Mouse (Mus musculus) heart, embryonic 10.5 days (tissue): ENCODE measurements around the gene Rgs3. TPM values are rescaled to one million over a fixed set of nuclear protein-coding genes. Genes with fewer than 3 reads are reported as not detected.
A peak's percentile ranks its signal among the peaks of the same experiment; 100 is the strongest.
"Not testable (repeated sequence)": the region's sequence is repeated elsewhere in the genome, so short reads cannot be mapped to it uniquely, and the experiment has no call there.

Experiments used
- DNase-seq: peaks from one replicate; pipeline ENCODE4 v3.0.0-alpha.2; 2017; ENCODE audit warnings: low spot score
- H3K27ac ChIP-seq: fragments of 300-500 bp; sonication (generic); 2 replicates; pipeline ENCODE4 v1.5.1; 2016; ENCODE audit warnings: mild to moderate bottlenecking
- H3K27me3 ChIP-seq: fragments of 300-500 bp; sonication (generic); 2 replicates; pipeline ENCODE4 v1.6.1; 2016; ENCODE audit warnings: mild to moderate bottlenecking; ENCODE audit not compliant: poor library complexity, insufficient read depth, severe bottlenecking
- H3K36me3 ChIP-seq: fragments of 300-500 bp; sonication (generic); 2 replicates; pipeline ENCODE4 v1.6.1; 2016; ENCODE audit warnings: mild to moderate bottlenecking, moderate library complexity
- H3K4me1 ChIP-seq: fragments of 300-500 bp; sonication (generic); 2 replicates; pipeline ENCODE4 v1.6.1; 2016; ENCODE audit warnings: mild to moderate bottlenecking
- H3K4me3 ChIP-seq: fragments of 300-500 bp; sonication (generic); 2 replicates; pipeline ENCODE4 v1.5.1; 2016; ENCODE audit warnings: mild to moderate bottlenecking, moderate library complexity
- H3K9me3 ChIP-seq: fragments of 300-500 bp; sonication (generic); 2 replicates; pipeline ENCODE4 v1.6.1; 2016; ENCODE audit warnings: mild to moderate bottlenecking, moderate library complexity
- WGBS: fragments of 180-500 bp; shearing (Covaris S2); methylation state at CpG from one replicate; pipeline ENCODE4 v1.1.7; 2016; 5-methylcytosine and 5-hydroxymethylcytosine counted together
- polyA plus RNA-seq: library from polyadenylated mRNA; unstranded; fragments of >200 nt; fragmentation: Nextera tagmentation; extraction: Ambion mirVana; gene quantifications from 2 replicates; pipeline ENCODE4 v1.2.1, GENCODE M21; 2016

The Rgs3 gene
- polyA plus RNA-seq, 1 experiment from 2014 or later = 61.4 TPM

- DNase-seq = no peak
- WGBS = 64% methylated on average over 4 of the region's 4 CpGs
- Histone ChIP-seq H3K9me3 (no peaks in the 10 kb centered on the region), H3K4me3 (no peak overlapping the region), H3K27ac (peak overlapping the region; percentile 25; the same call in 1 of the 2 replicates), H3K36me3 (no peaks in the 10 kb centered on the region), H3K4me1 (peaks cover 19% of the 10 kb centered on the region), H3K27me3 (peaks cover 81% of the 10 kb centered on the region)
Observed at GRCm38 (mm10) chr4:62562006-62562405, 2.4 kb downstream of the Rgs3 start.

DNA sequence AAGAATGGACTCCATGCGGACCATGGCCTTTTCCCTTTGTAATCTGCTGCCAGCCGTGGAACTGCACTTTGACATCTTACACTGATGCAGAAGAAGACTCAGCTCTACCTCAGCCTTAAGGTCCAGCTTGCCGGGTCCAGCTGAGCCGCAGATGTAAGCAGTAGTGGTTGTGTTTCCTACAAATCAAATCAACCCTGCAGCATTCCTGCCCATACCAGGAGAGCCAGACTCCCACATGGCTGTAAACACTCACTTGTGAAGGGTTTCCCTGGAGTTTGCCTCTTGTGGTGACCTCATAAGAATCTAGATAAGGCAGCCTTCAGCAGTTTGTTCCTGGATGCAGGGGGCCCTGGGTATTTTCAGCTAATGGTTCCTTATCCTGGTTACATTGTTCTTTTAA lies 6.9 kb downstream of the Rgs3 start:
- H3K27ac ChIP-seq = peak overlapping the region; percentile 49; the same call in 1 of the 2 replicates
- no peaks in the 10 kb centered on the region for H3K36me3 ChIP-seq
- peaks cover 87% of the 10 kb centered on the region for H3K27me3 ChIP-seq
- 45% methylated on average over 4 of the region's 4 CpGs for WGBS
- no peak overlapping the region for H3K4me3 ChIP-seq
- H3K9me3 ChIP-seq = no peaks in the 10 kb centered on the region
- H3K4me1 ChIP-seq = peaks cover 28% of the 10 kb centered on the region
- no peak for DNase-seq

GRCm38 (mm10) chr4:62567696-62568095 lies 8.0 kb downstream of the Rgs3 start:
- WGBS = 86% methylated on average over 6 of the region's 6 CpGs
- Histone ChIP-seq H3K27ac (0 out of 2 replicates have a peak overlapping the region, but pooled peaks have one; percentile 11), H3K4me3 (no peak overlapping the region), H3K27me3 (peaks cover 87% of the 10 kb centered on the region), H3K9me3 (no peaks in the 10 kb centered on the region), H3K4me1 (peaks cover 28% of the 10 kb centered on the region), H3K36me3 (no peaks in the 10 kb centered on the region)
- no peak for DNase-seq

DNA sequence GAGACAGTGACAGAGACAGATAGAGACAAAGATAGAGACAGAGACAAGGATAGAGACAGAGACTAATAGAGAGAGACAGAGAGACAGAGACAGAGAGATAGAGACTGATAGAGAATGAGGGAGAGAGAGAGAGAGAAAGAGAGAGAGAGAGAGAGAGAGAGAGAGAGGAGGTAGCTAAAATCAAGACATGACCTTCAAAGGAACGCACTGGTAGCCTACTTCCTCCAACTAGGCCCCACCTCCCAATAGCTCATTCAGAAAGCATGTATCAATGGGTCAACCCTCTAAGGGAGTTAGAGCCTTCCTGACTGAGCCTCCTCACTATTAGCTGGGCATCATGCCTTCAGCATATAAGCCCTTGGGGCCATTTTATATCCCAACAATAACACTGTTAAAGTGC lies 8.7 kb downstream of the Rgs3 start:
- Histone ChIP-seq H3K27ac (no peak overlapping the region), H3K4me3 (no peak overlapping the region), H3K36me3 (no peaks in the 10 kb centered on the region), H3K4me1 (peaks cover 28% of the 10 kb centered on the region), H3K9me3 (no peaks in the 10 kb centered on the region), H3K27me3 (peaks cover 87% of the 10 kb centered on the region)
- no peak for DNase-seq
- 88% methylated on average over 1 of the region's 1 CpGs for WGBS

- DNase-seq = no peak
- no peaks in the 10 kb centered on the region for H3K9me3 ChIP-seq
- H3K27ac ChIP-seq = no peak overlapping the region
- no peaks in the 10 kb centered on the region for H3K36me3 ChIP-seq
- peaks cover 28% of the 10 kb centered on the region for H3K4me1 ChIP-seq
- 70% methylated on average over 5 of the region's 5 CpGs for WGBS
- peaks cover 75% of the 10 kb centered on the region for H3K27me3 ChIP-seq
- no peak overlapping the region for H3K4me3 ChIP-seq
Observed at GRCm38 (mm10) chr4:62569603-62570002, 10.0 kb downstream of the Rgs3 start.

GRCm38 (mm10) chr4:62570029-62570428 lies 10.4 kb downstream of the Rgs3 start:
- Histone ChIP-seq H3K4me3 (no peak overlapping the region), H3K27me3 (peaks cover 71% of the 10 kb centered on the region), H3K36me3 (no peaks in the 10 kb centered on the region), H3K27ac (no peak overlapping the region), H3K4me1 (peaks cover 28% of the 10 kb centered on the region), H3K9me3 (no peaks in the 10 kb centered on the region)
- DNase-seq = no peak
- 26% methylated on average over 5 of the region's 5 CpGs for WGBS

DNA sequence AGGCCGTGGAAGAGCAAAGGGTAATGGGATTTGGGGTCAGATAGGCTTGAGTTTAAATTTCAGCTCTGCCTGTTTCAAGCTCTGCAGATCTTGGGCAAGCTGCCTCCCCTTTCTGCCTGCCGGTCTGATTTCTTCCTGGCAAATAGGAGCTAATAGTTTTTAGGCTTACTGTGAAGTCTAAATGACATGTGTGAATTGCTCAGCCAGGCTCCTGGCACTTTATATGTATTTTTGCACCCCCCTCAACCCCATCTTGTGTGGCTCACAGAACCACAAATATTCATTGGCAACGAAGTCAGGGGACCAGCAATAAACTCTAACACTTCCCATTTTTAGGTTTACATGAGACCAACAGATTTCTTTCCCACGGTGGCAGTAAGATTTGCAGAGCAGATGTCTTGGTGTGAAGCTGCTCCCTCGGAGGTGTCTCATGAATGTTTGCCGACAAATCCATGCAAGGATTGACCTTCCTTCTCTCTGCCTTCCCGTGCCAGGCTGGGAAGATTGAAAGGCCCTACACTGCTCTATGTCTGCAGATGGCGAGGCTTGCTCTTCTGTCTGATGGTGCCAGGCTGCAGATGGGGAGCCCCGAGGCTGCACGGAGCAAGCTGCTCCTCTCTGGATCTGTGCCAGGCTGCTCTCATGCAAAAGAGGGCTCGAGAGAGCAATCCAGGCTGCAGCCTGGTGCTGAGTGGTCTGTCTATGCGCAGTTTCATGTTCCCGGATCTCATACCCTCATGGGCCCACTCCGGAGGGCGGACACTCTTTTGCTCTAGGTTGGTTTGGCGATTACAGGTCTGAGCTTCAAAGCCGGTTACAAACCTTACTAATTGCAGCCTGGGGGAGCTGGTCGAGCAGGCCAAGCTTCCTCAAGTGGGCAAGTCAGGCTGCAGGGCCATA lies 23.0 kb downstream of the Rgs3 start:
- H3K4me3 ChIP-seq = peak overlapping the region; percentile 63
- no peaks in the 10 kb centered on the region for H3K9me3 ChIP-seq
- H3K27me3 ChIP-seq = peaks cover 87% of the 10 kb centered on the region
- H3K36me3 ChIP-seq = no peaks in the 10 kb centered on the region
- peak overlapping the region; percentile 74 for H3K27ac ChIP-seq
- peaks cover 16% of the 10 kb centered on the region for H3K4me1 ChIP-seq
- no peak for DNase-seq
- WGBS = 35% methylated on average over 18 of the region's 18 CpGs

GRCm38 (mm10) chr4:62583265-62584092 lies 23.8 kb downstream of the Rgs3 start:
- peak overlapping the region; percentile 74 for H3K27ac ChIP-seq
- peaks cover 96% of the 10 kb centered on the region for H3K27me3 ChIP-seq
- H3K36me3 ChIP-seq = no peaks in the 10 kb centered on the region
- 3% methylated on average over 42 of the region's 42 CpGs for WGBS
- H3K4me3 ChIP-seq = peak overlapping the region; percentile 63
- peaks cover 16% of the 10 kb centered on the region for H3K4me1 ChIP-seq
- DNase-seq = no peak
- no peaks in the 10 kb centered on the region for H3K9me3 ChIP-seq

DNA sequence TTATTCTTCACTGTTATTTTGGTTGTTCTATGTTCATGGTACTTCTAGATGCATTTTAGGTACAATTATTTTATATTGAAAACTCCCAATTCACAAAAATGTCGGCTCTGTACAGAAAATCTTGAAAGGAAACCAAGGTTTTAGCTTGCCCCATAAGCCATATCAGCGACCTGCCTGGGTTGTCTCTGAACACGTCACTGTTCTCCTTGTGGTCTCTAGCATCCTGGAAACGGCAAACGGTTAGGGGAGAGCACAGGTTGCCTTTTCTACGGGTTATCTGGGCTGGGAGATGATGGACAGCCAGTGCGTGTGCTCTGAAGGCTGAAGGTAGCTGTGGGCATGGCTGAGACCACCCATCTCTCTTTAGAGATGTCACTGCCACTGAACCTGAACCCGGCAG lies 27.4 kb downstream of the Rgs3 start:
- peaks cover 77% of the 10 kb centered on the region for H3K27me3 ChIP-seq

DNA sequence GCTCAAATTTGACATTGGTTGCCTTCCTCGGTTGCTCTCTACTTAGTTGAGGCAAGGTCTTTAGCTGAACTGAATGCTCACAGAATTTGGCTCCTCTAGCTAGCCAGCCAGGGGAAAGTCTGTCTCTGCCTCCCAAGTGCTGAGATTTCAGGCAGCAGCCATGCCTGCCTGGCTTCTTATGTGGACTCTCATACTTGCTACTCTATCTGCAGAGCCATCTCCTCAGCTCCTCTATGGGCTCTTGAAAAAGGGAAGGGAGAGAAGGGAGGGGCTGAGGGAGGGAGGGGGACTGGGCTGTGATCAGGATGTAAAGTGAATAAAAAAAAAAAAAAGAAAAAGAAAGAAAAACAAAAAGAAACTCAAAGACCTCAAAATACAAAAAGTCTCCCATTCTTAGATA lies 31.2 kb downstream of the Rgs3 start:
- DNase-seq = no peak
- H3K36me3 ChIP-seq = no peaks in the 10 kb centered on the region
- H3K4me1 ChIP-seq = peaks cover 12% of the 10 kb centered on the region
- H3K27ac ChIP-seq = peak overlapping the region; percentile 70; the same call in 1 of the 2 replicates
- WGBS = 75% methylated on average over 1 of the region's 1 CpGs
- peaks cover 61% of the 10 kb centered on the region for H3K27me3 ChIP-seq
- H3K4me3 ChIP-seq = no peak overlapping the region
- H3K9me3 ChIP-seq = no peaks in the 10 kb centered on the region

More for the DNA sequence above, 27.4 kb downstream of the Rgs3 start:
- Histone ChIP-seq H3K4me1 (peaks cover 28% of the 10 kb centered on the region), H3K9me3 (no peaks in the 10 kb centered on the region), H3K36me3 (no peaks in the 10 kb centered on the region), H3K27ac (no peak overlapping the region), H3K4me3 (no peak overlapping the region)
- WGBS = 76% methylated on average over 8 of the region's 8 CpGs
- DNase-seq = no peak

GRCm38 (mm10) chr4:62591326-62591725 lies 31.7 kb downstream of the Rgs3 start:
- H3K4me1 ChIP-seq = peaks cover 12% of the 10 kb centered on the region
- H3K9me3 ChIP-seq = no peaks in the 10 kb centered on the region
- H3K36me3 ChIP-seq = no peaks in the 10 kb centered on the region
- peaks cover 61% of the 10 kb centered on the region for H3K27me3 ChIP-seq
- H3K27ac ChIP-seq = peak overlapping the region; percentile 70
- peak; percentile 89 for DNase-seq
- WGBS = 1% methylated on average over 11 of the region's 11 CpGs
- H3K4me3 ChIP-seq = peak overlapping the region; percentile 27; the same call in 1 of the 2 replicates

- DNase-seq, H3K4me3 ChIP-seq, H3K36me3 ChIP-seq, H3K9me3 ChIP-seq: not testable (repeated sequence)
- Histone ChIP-seq H3K27me3 (peaks cover 61% of the 10 kb centered on the region), H3K27ac (peak overlapping the region; percentile 47; the same call in 1 of the 2 replicates), H3K4me1 (peaks cover 12% of the 10 kb centered on the region)
- WGBS = 86% methylated on average over 24 of the region's 24 CpGs
Observed at GRCm38 (mm10) chr4:62593546-62594240, 34.0 kb downstream of the Rgs3 start.
